Mouse (Mus musculus) forelimb bud, embryonic 11.5 days (tissue): ENCODE results near the gene Cdc20b.

Experiments used
- DNase-seq: peaks from one replicate; pipeline ENCODE4 v3.0.0-alpha.2; 2012; ENCODE audit warnings: low read depth, low spot score

Gene Cdc20b

GRCm38 (mm10) chr13:113094618-113095017, 59.7 kb downstream of the Cdc20b start:
- no peak for DNase-seq

GRCm38 (mm10) chr13:113097011-113097410, 62.1 kb downstream of the Cdc20b start:
- DNase-seq, result no peak

- no peak for DNase-seq
These were observed 63.5 kb downstream of the Cdc20b start for GRCm38 (mm10) chr13:113098406-113098805.

- no peak for DNase-seq
These were observed 66.0 kb downstream of the Cdc20b start, which contains the start of gene Gzma for GRCm38 (mm10) chr13:113100879-113101278. Gene Gzma, minus strand, starts transcription at chr13:113100981.

- no peak for DNase-seq
These were observed 66.9 kb downstream of the Cdc20b start for GRCm38 (mm10) chr13:113101804-113102203.

GRCm38 (mm10) chr13:113104759-113105158, 69.8 kb downstream of the Cdc20b start:
- no peak for DNase-seq

- DNase-seq, result no peak
These were observed 84.1 kb downstream of the Cdc20b start for GRCm38 (mm10) chr13:113118977-113119376.

- DNase-seq, result no peak
These were observed 85.7 kb downstream of the Cdc20b start for GRCm38 (mm10) chr13:113120324-113121237.

GRCm38 (mm10) chr13:113121326-113121725, 86.4 kb downstream of the Cdc20b start:
- DNase-seq, result no peak

GRCm38 (mm10) chr13:113129974-113130373, 95.1 kb downstream of the Cdc20b start:
- peak; percentile 17 for DNase-seq

- no peak for DNase-seq
These were observed 104.7 kb downstream of the Cdc20b start for GRCm38 (mm10) chr13:113139597-113139996.
